Mouse (Mus musculus) ES-Bruce4 (cell line): ENCODE measurements around the gene Gm5662. TPM values are rescaled to one million over a fixed set of nuclear protein-coding genes. Genes with fewer than 3 reads are reported as not detected.
"Not testable (repeated sequence)": the region's sequence is repeated elsewhere in the genome, so short reads cannot be mapped to it uniquely, and the experiment has no call there.

Source experiments
- H3K27ac ChIP-seq: 2 replicates; pipeline ENCODE4 v1.5.1; 2012; ENCODE audit warnings: low read length, inconsistent platforms; ENCODE audit not compliant: insufficient read depth
- H3K27me3 ChIP-seq: 2 replicates; pipeline ENCODE4 v1.6.1; 2012; ENCODE audit warnings: mild to moderate bottlenecking, low read length, inconsistent platforms; ENCODE audit not compliant: control insufficient read depth, poor library complexity, insufficient read depth, severe bottlenecking
- H3K36me3 ChIP-seq: 2 replicates; pipeline ENCODE4 v1.6.1; 2012; ENCODE audit warnings: inconsistent platforms, mild to moderate bottlenecking, low read length, moderate library complexity; ENCODE audit not compliant: control insufficient read depth, poor library complexity, insufficient read depth, severe bottlenecking
- H3K4me1 ChIP-seq: one replicate; pipeline ENCODE4 v1.8.1; 2011; ENCODE audit warnings: low read length; ENCODE audit not compliant: control insufficient read depth, insufficient read depth
- H3K4me3 ChIP-seq: 2 replicates; pipeline ENCODE4 v1.5.1; 2011; ENCODE audit warnings: low read depth, mild to moderate bottlenecking, low read length
- H3K9ac ChIP-seq: 2 replicates; pipeline ENCODE4 v1.6.1; 2012; ENCODE audit warnings: low read depth, mild to moderate bottlenecking, inconsistent platforms; ENCODE audit not compliant: poor library complexity, severe bottlenecking
- H3K9me3 ChIP-seq: replicated peaks from 2 replicates; pipeline ENCODE4 v1.6.1; 2012; ENCODE audit warnings: mild to moderate bottlenecking, low read length, inconsistent platforms; ENCODE audit not compliant: control insufficient read depth, poor library complexity, insufficient read depth, severe bottlenecking
- polyA plus RNA-seq: library from polyadenylated mRNA; stranded (reverse); fragments of >200 nt; gene quantifications from 2 replicates; pipeline ENCODE4 v1.2.4, GENCODE M21; 2011; ENCODE audit warnings: low read depth; ENCODE audit not compliant: missing spikeins, insufficient read depth, insufficient read length

Gene Gm5662
- polyA plus RNA-seq, 1 experiment = not detected

GRCm38 (mm10) chr12:88245786-88246185, 28.5 kb downstream of the Gm5662 start:
- not testable (repeated sequence) for H3K27me3 ChIP-seq, H3K4me1 ChIP-seq, H3K36me3 ChIP-seq, H3K9me3 ChIP-seq, H3K4me3 ChIP-seq, H3K9ac ChIP-seq, H3K27ac ChIP-seq

- not testable (repeated sequence) for H3K4me1 ChIP-seq, H3K36me3 ChIP-seq, H3K4me3 ChIP-seq, H3K27ac ChIP-seq, H3K9ac ChIP-seq, H3K27me3 ChIP-seq, H3K9me3 ChIP-seq
These were observed 31.4 kb downstream of the Gm5662 start for GRCm38 (mm10) chr12:88242940-88243339.

Other genes with a start within 250 kb of the Gm5662 start
- gene Gm2056, start 247.5 kb downstream of the Gm5662 start, polyA plus RNA-seq = not detected in 2 replicates
- gene Gm16368, start 190.8 kb downstream of the Gm5662 start, polyA plus RNA-seq = not detected in 2 replicates
- not detected in 2 replicates for gene Gm10436, start 92.4 kb downstream of the Gm5662 start, polyA plus RNA-seq
- gene Gm8332, start 24.4 kb downstream of the Gm5662 start, polyA plus RNA-seq = not detected in 2 replicates
- gene Gm5039, start 49.5 kb upstream of the Gm5662 start, polyA plus RNA-seq = not detected in 2 replicates
- gene Adck1, start 86.1 kb upstream of the Gm5662 start, polyA plus RNA-seq = 13.6 and 13.7 TPM in 2 replicates